Mouse (Mus musculus): ENCODE data around the gene Rgs10. TPM values are rescaled to one million over a fixed set of nuclear protein-coding genes. Genes with fewer than 3 reads are reported as not detected.

Gene Rgs10
- total RNA-seq, 2 experiments from 2014 or later, result 43.4 to 44.1 TPM

DNA sequence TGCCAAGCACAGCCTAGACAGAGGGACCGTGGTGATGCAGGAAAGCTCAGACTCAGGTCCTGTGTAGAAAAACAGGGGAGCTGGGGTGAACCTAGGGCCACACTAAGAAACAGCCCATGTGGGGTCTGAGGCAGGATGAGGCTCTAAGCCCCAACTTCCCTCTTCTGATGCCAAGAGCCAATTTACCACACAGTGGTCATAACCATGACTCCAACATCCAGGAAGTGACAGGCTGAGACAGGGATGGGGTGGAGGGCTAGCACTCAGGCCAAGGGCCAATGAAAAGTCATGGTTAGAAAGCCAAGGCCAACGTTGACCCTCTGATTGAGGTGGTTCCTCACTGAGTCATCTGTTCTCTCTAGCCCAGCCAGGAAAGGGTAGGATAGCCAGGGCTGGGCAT, 37.6 kb downstream of the Rgs10 start:
- no peak for DNase-seq (ENCODE audit: low spot score in 2 of 2)
- Histone ChIP-seq H3K4me3 (no peak overlapping the region), H3K27ac (no peak overlapping the region)
- TF ChIP-seq CTCF (conservative IDR thresholded peaks at IDR 0.05), result no peak

DNA sequence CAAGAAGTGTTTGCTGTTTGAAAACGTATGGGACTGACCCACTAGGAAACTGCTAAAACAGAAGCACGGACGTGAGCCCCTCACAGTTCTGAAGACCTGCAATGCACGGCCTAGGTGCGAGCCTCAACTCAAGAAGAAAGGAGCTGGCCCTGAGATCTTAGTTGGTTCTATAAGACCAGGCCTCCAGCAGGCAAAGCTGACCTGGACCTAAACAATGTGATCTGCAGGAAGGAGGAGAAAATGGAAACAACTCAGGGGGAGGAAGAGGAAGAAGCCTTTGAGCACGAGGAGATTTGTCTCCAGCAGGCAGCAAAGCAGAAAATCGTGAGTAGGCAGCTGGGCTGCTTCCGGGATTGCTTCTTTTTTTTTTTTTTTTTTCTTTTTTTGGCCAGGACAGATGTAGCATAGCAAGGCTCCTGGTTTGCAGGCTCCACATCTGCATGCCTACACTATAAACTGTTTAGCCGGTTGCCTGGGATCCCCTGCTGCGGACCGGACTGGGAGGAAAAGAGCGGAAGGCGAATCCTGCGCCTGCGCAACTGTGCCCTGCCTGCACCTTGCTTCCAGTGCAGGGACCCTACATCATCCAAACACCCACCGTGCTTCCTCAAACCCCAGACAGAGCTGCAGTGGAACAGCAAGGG, 39.3 kb downstream of the Rgs10 start:
- no peak for DNase-seq (ENCODE audit: low spot score in 2 of 2)
- Histone ChIP-seq H3K27ac (peak overlapping the region; percentile 32; the same call in 1 of the 2 replicates), H3K4me3 (no peak overlapping the region; the same call in 1 of the 2 replicates)
- no peak for TF ChIP-seq CTCF (conservative IDR thresholded peaks at IDR 0.05)

DNA sequence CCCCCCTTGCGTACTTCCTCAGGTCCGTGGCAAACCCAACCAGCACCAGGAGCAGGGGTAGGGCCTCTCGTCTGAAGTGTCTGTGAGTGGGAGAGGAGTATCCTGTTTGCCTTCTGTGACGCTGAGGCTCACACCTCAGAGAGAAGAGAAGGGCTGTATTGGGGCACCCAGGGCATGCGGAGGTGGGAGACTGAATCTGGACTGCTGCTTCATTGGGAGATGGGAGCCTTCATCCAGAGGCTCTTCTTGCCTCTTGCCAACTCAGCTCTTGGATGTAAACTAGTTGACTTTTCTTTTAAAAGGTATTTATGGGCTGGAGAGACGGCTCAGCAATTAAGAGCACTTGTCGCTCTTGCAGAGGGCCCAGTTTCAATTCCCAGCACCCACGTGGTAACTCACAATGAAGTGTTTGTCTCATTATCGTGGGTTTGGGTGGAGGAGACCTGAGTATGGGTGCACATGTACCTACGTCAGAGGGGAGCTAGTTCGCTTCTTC, 42.3 kb downstream of the Rgs10 start:
- DNase-seq (ENCODE audit: low spot score in 2 of 2), result no peak
- Histone ChIP-seq H3K27ac (no peak overlapping the region), H3K4me3 (no peak overlapping the region)
- TF ChIP-seq CTCF (conservative IDR thresholded peaks at IDR 0.05), result no peak

DNA sequence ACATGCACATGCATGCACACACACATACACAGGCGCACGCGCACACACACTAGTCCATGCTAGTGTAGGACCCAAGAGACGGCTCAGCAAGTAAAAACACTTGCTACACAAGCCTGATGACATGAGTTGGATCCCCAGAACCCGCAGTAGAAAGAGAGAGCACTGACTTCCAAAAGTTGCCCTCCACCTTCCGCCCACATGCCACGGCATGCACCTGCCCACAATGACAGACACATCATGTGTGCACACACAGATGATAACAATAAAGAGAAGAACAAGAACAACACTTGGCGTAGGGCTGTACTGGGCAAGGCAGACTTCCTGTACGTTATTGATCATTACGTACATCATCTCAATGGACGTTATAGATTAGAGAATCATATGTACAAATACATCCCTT, 44.4 kb downstream of the Rgs10 start:
- TF ChIP-seq CTCF (conservative IDR thresholded peaks at IDR 0.05), result no peak
- DNase-seq (ENCODE audit: low spot score in 2 of 2), result no peak

DNA sequence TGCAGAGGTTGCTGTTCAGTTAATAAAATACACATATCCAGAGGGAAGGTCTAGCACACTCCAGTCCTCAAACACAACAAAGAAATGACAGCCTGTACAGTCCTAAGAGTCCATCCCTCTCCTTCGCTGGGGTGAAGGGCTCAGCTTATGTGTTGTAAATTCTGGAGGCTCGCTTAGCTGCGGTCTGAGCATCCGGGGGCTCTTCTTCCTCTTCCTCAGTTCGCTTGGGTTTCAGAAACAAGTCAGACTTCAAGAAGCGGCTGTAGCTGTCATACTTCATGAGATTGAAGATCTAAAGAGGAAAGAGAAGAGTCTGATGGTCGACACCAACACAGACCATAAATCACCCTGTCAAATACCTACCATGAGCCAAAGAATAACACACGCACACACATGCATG, 44.8 kb downstream of the Rgs10 start:
- no peak overlapping the region for H3K27ac ChIP-seq
- no peak for DNase-seq (ENCODE audit: low spot score in 2 of 2)
- H3K4me3 ChIP-seq, result no peak overlapping the region
- TF ChIP-seq CTCF (conservative IDR thresholded peaks at IDR 0.05), result no peak

More for the DNA sequence above, 44.4 kb downstream of the Rgs10 start:
- H3K27ac ChIP-seq, result no peak overlapping the region
- H3K4me3 ChIP-seq, result no peak overlapping the region

DNA sequence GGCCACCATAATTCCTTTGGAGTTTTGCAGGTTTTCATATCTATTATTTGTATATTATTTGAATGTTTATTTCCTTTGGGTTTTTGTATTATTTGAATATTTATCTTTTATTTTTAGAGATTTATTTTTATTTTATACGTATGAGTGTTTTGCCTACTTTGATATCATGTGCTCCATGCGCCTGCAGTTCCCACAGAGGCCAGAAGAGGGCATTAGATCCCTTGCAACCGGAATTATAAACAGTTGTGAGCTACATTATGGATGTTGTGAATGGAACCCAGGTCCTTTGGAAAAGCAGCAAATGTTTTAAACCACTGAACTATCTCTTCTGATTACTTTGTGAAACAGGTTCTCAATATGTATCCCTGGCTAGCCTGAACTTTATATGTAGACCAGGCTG, 46.2 kb downstream of the Rgs10 start:
- DNase-seq (ENCODE audit: low spot score in 2 of 2), result no peak
- peak; percentile 78 for TF ChIP-seq CTCF (conservative IDR thresholded peaks at IDR 0.05)
- no peak overlapping the region for H3K27ac ChIP-seq
- H3K4me3 ChIP-seq, result no peak overlapping the region

DNA sequence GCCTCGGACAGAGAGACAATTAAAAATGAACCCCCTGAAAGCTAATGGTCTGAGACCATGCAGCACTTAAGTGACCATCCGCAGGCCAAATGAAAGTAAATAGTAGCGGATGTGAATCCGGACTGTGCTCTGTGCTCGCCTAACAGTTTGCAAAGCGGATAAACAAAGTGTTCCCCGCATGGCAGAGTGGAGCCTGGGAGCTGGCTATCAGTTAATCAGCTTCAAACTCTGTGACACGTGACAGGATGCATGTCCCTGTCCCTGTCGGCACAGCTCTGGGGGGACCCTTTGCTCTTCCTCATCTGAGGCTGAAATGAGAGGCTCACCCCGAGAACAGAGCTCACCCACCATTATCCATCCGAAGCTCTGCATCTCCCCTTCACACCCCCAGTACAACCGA, 49.2 kb downstream of the Rgs10 start:
- H3K4me3 ChIP-seq, result no peak overlapping the region
- no peak for TF ChIP-seq CTCF (conservative IDR thresholded peaks at IDR 0.05)
- DNase-seq (ENCODE audit: low spot score in 2 of 2), result no peak
- H3K27ac ChIP-seq, result no peak overlapping the region

DNA sequence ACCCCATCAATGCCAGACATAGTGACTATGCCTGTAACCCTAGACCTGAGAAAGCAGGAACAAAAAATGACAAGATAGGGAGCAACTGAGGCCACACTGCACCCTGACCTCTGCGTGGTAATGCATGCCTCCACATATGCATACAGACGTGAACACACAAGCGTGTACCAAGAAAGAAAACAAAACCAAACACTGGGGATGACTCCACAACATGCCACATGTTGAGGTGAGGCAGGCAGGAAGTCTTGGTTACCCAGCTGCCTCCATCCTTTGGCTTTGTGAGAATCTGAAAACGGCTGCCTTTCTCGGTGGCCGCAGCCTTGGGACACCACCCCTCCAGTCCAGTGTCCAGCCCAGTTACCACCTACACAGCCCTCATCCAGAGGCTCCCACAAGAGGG, 49.7 kb downstream of the Rgs10 start:
- no peak for TF ChIP-seq CTCF (conservative IDR thresholded peaks at IDR 0.05)
- DNase-seq (ENCODE audit: low spot score in 2 of 2), result no peak
- Histone ChIP-seq H3K27ac (no peak overlapping the region), H3K4me3 (no peak overlapping the region)

DNA sequence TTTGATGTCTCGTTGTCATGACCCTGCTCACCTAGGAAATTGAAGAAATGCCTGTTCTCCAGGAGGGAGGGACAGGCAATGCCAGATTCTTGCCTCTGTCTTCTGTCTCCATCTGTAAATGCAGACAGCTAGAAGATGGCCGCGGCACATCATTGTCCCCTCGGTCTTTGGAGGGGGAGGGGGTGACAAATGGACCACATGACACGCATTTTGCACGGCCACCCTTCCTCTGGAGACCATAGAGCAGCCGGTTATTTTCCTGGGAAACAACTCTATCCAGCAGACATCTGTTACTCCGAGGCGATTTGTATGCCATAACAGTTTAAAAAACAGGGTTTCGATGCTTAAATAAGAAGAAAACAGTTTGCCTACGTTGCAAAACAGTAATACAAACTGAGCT, 51.9 kb downstream of the Rgs10 start:
- no peak for DNase-seq (ENCODE audit: low spot score in 2 of 2)
- TF ChIP-seq CTCF (conservative IDR thresholded peaks at IDR 0.05), result no peak
- Histone ChIP-seq H3K27ac (no peak overlapping the region), H3K4me3 (no peak overlapping the region)

DNA sequence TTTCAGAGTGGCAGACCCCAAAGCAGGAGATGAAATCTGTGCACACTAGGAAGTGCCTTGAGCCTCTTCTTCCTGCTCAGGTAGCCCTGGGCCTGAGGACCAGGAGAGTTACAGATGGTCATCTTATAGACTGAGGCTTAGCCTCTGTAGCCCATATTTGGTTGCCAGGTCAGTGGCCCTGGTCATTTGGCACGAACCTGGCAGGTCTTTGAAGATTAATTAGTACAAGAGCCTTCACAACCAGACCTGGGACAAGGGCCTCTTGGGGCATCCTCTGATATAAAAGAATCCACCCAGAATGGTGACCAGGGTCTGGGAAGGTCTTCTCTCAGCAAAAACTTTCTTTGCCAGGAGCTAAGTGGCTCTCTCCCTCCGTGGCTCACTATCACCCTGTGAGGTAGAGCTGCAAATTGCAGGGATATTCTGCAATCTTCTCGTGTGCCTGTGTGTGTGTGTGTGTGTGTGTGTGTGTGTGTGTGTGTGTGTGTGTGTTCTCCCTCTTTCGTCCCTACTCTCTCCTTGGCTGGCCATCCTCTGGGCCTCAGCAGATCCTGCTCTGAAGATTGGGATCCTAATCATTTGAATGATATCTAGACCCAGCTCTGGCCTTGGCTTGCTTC, 53.4 kb downstream of the Rgs10 start:
- TF ChIP-seq CTCF (conservative IDR thresholded peaks at IDR 0.05), result peak; percentile 33
- H3K4me3 ChIP-seq, result no peak overlapping the region

DNA sequence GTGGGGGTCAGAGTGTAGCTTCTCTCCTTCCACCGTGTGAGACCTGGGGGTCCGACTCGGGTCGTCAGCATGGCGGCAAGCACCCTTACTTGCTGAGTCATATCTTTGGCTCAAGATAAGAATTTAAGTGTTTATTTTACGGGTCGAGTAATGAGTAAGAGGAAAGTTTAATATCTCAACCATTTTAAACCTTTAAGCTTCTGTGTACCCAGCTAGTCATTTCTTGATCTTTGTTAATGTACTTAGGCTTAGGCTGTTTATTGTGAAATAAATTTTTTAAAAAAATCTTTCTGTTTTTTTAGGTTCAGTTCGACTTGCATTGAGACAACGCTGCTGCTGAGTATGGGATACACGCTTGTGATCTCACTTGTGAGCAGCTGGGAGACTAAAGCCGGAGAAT, 54.0 kb downstream of the Rgs10 start:
- Histone ChIP-seq H3K27ac (no peak overlapping the region), H3K4me3 (no peak overlapping the region)
- DNase-seq (ENCODE audit: low spot score in 2 of 2), result no peak
- no peak for TF ChIP-seq CTCF (conservative IDR thresholded peaks at IDR 0.05)

More for the DNA sequence above, 53.4 kb downstream of the Rgs10 start:
- no peak for DNase-seq (ENCODE audit: low spot score in 2 of 2)
- no peak overlapping the region for H3K27ac ChIP-seq

DNA sequence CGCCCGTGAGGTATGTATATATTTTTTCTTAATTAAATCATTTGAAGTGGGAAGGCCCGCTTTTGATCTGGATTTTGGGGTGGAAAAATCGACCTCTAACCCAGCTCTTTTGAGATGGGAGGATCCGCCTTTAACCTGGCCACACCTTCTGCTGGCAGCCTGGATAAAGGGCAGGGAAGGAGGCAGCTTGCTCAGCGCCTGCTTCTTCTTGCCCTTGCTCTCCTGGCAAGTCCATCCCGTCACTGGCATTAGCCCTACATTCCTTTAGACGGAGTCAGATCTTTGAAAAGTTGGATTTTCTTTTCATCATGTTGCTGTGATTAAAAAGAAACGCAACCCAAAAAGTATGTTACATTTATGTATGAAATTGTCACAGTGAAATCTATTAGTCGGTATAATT, 54.8 kb downstream of the Rgs10 start:
- no peak for DNase-seq (ENCODE audit: low spot score in 2 of 2)
- no peak for TF ChIP-seq CTCF (conservative IDR thresholded peaks at IDR 0.05)
- H3K27ac ChIP-seq, result no peak overlapping the region
- H3K4me3 ChIP-seq, result no peak overlapping the region

DNA sequence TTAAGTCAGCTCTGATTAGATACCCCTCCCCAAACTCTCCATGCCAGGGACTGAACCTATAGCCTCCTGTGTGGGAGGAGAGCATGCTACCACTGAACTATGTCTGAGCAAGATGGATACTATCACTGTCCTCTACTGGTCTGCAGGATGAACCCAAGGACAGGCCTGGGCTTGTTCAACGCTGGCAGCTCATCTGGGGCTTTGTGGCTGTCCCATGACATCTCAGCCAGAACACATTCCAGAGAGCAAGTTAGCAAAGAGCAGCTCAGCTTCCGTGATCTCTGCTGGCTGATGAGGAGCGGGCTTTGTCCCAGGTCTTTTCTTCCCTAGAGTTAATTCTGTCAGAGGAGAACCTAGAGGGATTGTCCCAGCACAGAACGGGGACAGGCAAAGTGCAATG, 55.6 kb downstream of the Rgs10 start:
- no peak for TF ChIP-seq CTCF (conservative IDR thresholded peaks at IDR 0.05)
- Histone ChIP-seq H3K4me3 (no peak overlapping the region), H3K27ac (no peak overlapping the region)
- no peak for DNase-seq (ENCODE audit: low spot score in 2 of 2)

DNA sequence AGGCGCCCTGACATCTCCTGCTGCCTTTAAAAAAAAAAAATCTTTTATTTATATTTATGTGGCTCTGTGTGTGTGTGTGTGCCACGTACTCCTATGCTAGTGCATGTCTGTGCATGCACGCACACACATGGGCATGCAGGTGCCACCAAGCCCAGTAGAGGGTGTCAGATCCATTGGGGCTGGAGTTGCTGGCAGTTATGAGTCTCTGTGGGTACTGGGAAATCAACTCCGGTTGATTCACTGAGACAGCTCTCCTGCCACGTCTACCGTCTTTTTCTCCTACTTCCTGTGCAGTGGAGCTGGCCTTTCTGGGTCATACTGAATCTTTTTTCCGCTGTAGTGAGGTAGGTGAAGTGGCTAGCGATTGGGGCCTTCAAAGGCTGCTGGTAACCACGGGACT, 58.8 kb downstream of the Rgs10 start:
- no peak for DNase-seq (ENCODE audit: low spot score in 2 of 2)
- Histone ChIP-seq H3K4me3 (no peak overlapping the region), H3K27ac (no peak overlapping the region)
- TF ChIP-seq CTCF (conservative IDR thresholded peaks at IDR 0.05), result peak; percentile 46

Measured in layer of hippocampus, adult 2 months (tissue).